ENCODE assay signal across 19 mouse cellular contexts in the genomic region with DNA sequence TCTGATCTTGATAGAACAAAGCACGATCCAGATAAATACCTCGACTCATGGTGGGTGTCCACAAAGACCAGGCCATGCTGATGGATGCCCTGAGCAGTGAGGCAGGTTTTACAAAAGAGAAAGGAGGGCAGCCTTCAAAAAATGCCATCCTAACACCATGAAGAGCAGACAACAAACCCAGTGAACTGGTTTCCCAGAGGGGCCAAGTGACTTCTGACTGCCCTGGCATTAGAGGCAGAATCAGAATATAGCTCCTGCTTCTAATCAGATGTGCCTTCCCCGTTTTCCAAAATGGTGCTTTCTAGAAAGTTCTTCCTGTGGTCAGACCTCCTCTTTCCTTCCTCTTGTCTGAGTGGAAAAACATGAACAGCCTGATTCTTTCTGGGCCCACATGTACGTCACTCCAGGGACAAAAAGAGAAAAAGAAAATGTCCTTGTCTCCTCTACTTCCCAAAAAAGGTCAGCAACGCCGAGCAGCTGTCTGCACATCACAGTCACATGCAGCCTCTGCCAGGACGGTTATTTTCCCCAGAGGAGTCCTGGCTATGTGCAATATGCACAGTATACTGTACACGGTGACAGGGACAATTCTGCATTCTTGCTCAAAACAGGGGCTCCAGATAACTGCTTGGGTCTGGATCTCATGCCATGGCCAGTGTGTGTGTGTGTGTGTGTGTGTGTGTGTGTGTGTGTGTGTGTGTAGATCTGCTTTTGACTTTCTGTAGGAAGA.
DNase-seq lines count a peak whose midpoint lies in the region; ATAC-seq lines count a peak whose summit lies in the region.
"Had no signal": no experiment of that assay in that cellular context is flagged by ENCODE, and none has a peak within 500 bp of the region (broad histone marks: within the 10 kb centered on the region; RNA-seq: fewer than 3 reads in every experiment).

No protein-coding gene starts in this region.

- no peak overlapping the region for H3K27ac ChIP-seq in heart, embryonic 11.5 days (ENCODE audit: low read depth, low read length)
- no peak overlapping the region for H3K27ac ChIP-seq in lung, embryonic 15.5 days
- H3K27ac ChIP-seq: forebrain, embryonic 10.5 days; hindbrain, embryonic 12.5 days; left cerebral cortex, adult 2 months; limb, embryonic 12.5 days; liver, embryonic 13.5 days; stomach, embryonic 15.5 days had no signal

- peak; percentile 90 for DNase-seq in heart, adult 11 months
- DNase-seq in lung, adult 18-20 months: no peak
- peak; percentile 56 to 59 for DNase-seq in heart, postnatal 10 days
- DNase-seq in retina, postnatal 1 day: no peak
- no peak for DNase-seq in adipocyte (ENCODE audit: low spot score)
- DNase-seq: B cell, adult 2 months; cerebellum, adult 8-10 months; kidney, postnatal 4 days; layer of hippocampus, adult 9-11 months; liver, embryonic 13.5 days; thymus, adult 18-20 months had no signal

- intact Hi-C loops in heart, postnatal 10 days (cut with DNase I): no loop called here

- H3K27me3 ChIP-seq in heart, embryonic 11.5 days (ENCODE audit: control insufficient read depth, insufficient read depth, low read length): no peaks in the 10 kb centered on the region
- H3K27me3 ChIP-seq in lung, embryonic 15.5 days: no peaks in the 10 kb centered on the region
- H3K27me3 ChIP-seq: hindbrain, embryonic 12.5 days; liver, embryonic 13.5 days; stomach, embryonic 15.5 days had no signal

- no peak overlapping the region for H3K4me3 ChIP-seq in heart, embryonic 11.5 days (ENCODE audit: low read depth, low read length)
- H3K4me3 ChIP-seq in lung, embryonic 15.5 days: no peak overlapping the region
- H3K4me3 ChIP-seq: forebrain, embryonic 10.5 days; hindbrain, embryonic 12.5 days; left cerebral cortex, adult 2 months; limb, embryonic 12.5 days; liver, embryonic 13.5 days; stomach, embryonic 15.5 days had no signal

- no peaks in the 10 kb centered on the region for H3K4me1 ChIP-seq in heart, embryonic 11.5 days (ENCODE audit: control insufficient read depth, insufficient read depth, low read length)
- peaks cover 8% of the 10 kb centered on the region; the same call in 1 of the 2 replicates for H3K4me1 ChIP-seq in lung, embryonic 15.5 days
- H3K4me1 ChIP-seq: hindbrain, embryonic 12.5 days; limb, embryonic 12.5 days; liver, embryonic 13.5 days; stomach, embryonic 15.5 days had no signal

- H3K4me2 ChIP-seq in heart, embryonic 11.5 days: no peak overlapping the region
- H3K4me2 ChIP-seq in lung, embryonic 15.5 days: no peak overlapping the region
- H3K4me2 ChIP-seq: hindbrain, embryonic 12.5 days; limb, embryonic 12.5 days; liver, embryonic 13.5 days; midbrain, embryonic 11.5 days; stomach, embryonic 15.5 days had no signal

- no peak for ATAC-seq in heart, embryonic 11.5 days (replicated peaks; ENCODE audit: insufficient number of reproducible peaks, low FRiP score, low TSS enrichment)
- ATAC-seq in lung, embryonic 15.5 days (ENCODE audit: borderline replicate concordance, extremely low read depth, low FRiP score, low TSS enrichment): peak; percentile 83; the same call in 1 of the 2 replicates

- H3K9ac ChIP-seq in heart, embryonic 11.5 days (ENCODE audit: low read depth, low read length): no peak overlapping the region
- no peak overlapping the region for H3K9ac ChIP-seq in lung, embryonic 15.5 days
- H3K9ac ChIP-seq: hindbrain, embryonic 12.5 days; limb, embryonic 12.5 days; liver, embryonic 13.5 days; stomach, embryonic 15.5 days had no signal

- WGBS in heart, embryonic 11.5 days (ENCODE audit: insufficient replicate concordance): 38% methylated on average over 8 of the region's 8 CpGs
- 40% methylated on average over 8 of the region's 8 CpGs for WGBS in lung, embryonic 15.5 days

- H3K36me3 ChIP-seq in heart, embryonic 11.5 days (ENCODE audit: control insufficient read depth, insufficient read depth, low read length): no peaks in the 10 kb centered on the region
- H3K36me3 ChIP-seq in lung, embryonic 15.5 days: no peaks in the 10 kb centered on the region
- H3K36me3 ChIP-seq: forebrain, embryonic 10.5 days; hindbrain, embryonic 12.5 days; limb, embryonic 12.5 days; liver, embryonic 13.5 days; stomach, embryonic 15.5 days had no signal

- H3K9me3 ChIP-seq in heart, embryonic 11.5 days (replicated peaks; ENCODE audit: control insufficient read depth, low read length): no peaks in the 10 kb centered on the region
- H3K9me3 ChIP-seq in lung, embryonic 15.5 days: no peaks in the 10 kb centered on the region
- H3K9me3 ChIP-seq: forebrain, embryonic 10.5 days; hindbrain, embryonic 12.5 days; limb, embryonic 12.5 days; liver, embryonic 13.5 days; stomach, embryonic 15.5 days had no signal

Comparison
In these comparisons a context has a peak if more than half of its experiments do, and no peak if none do; other contexts are left out.
1. DNase-seq: peak in heart, adult 11 months (single experiment) and heart, postnatal 10 days (2 of 2); none in lung, adult 18-20 months (0 of 2), retina, postnatal 1 day (single experiment) and adipocyte (single experiment).